Mouse (Mus musculus) brain, embryonic 14.5 days (tissue): ENCODE results near the gene Ptrhd1. TPM values are rescaled to one million over a fixed set of nuclear protein-coding genes. Genes with fewer than 3 reads are reported as not detected.

Source experiments
- DNase-seq: peaks from one replicate; pipeline ENCODE4 v3.0.0-alpha.2; 2011; ENCODE audit warnings: low read depth
- CTCF ChIP-seq: fragments of 200-500 bp; IDR thresholded peaks from 2 replicates; pipeline ENCODE4 v1.5.1; 2012; ENCODE audit warnings: inconsistent platforms, mild to moderate bottlenecking, moderate library complexity, borderline replicate concordance; ENCODE audit not compliant: insufficient read depth, insufficient read length; ENCODE audit errors: extremely low read depth
- POLR2A ChIP-seq: fragments of 200-500 bp; IDR thresholded peaks from 2 replicates; pipeline ENCODE4 v1.6.1; 2012; ENCODE audit warnings: mild to moderate bottlenecking, inconsistent platforms, borderline replicate concordance; ENCODE audit not compliant: poor library complexity, insufficient read depth, insufficient read length, severe bottlenecking; ENCODE audit errors: extremely low read depth
- polyA plus RNA-seq: library from polyadenylated mRNA; depleted of rRNA; stranded (reverse); fragments of >200 nt; gene quantifications from 2 replicates; pipeline ENCODE4 v1.2.3, GENCODE M21; 2012; rRNA removed

The Ptrhd1 gene
- polyA plus RNA-seq = 4.9 and 5.1 TPM in 2 replicates

DNA sequence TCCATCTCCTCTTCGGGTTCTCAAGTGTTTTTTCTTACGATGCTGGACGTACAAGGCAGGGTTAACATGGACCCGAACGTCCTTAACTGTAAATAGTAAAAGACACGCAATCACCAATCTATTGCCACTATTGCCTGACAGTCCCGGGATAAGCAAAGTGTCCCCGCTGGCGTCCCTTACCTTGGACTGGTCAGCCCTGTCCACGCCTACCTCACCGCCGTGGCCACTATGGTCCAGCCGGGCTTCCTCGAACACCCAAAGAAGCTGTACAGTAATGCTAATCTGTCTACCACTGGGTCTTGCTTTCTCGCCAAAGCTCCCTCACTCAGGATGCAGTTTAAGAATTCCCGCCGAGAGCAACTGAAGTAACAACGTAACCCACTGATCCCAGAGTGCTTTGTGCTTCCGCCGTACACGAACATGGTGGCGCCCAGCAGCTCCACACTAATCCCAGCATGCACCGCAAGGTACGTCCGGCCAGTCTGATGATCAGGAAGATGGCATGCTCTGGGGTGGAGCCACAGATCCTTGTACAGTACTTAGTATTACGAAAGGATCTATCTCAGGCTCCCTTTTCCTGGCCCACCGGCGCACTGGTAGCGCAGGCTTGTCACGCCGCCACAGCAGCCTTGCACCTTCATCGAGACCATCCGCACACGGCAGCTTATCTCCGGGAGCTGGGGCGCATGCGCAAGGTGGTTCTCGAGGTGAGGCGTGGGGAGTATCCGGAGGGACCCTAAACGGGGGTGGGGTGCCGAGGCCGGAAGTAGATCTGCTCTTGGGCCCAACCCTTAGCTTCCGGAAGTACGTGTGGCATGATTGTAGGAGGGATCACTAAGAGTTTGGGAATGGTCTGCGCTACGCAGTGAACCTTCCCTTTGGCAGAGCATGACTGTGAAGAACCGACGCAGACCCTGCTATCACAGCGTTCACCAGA lies at the start of gene Ptrhd1, which contains the start of gene Cenpo:
Gene Ptrhd1, plus strand, starts transcription at position 456 of the 937 bp plus-strand sequence.
Gene Cenpo, minus strand, starts transcription at position 723 of the 937 bp plus-strand sequence.
- TF ChIP-seq CTCF (no peak), POLR2A (peak; percentile 20; the same call in 1 of the 2 replicates)

DNA sequence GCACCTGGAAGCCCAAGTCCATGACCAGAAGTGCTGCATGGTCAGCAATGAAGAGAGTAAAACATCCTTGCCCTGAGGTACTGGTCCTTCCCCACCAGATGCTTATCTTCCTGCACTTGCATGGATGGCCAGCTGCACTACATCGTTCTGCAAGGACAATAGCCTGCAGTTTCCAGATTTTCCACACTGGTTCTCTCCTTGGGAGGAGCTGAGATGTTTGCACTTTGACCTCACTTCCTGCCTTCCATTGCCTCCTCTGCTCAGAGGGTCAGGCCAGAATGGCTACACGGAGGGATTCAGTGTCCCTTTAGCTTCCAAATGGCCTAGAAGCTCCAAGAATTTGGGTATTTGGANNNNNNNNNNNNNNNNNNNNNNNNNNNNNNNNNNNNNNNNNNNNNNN lies 49.2 kb upstream of the Ptrhd1 start:
- DNase-seq = no peak
- TF ChIP-seq CTCF (no peak), POLR2A (no peak)

More for the DNA sequence above, at the start of gene Ptrhd1, which contains the start of gene Cenpo:
- DNase-seq = peak; percentile 99

GRCm38 (mm10) chr12:4188171-4189059 lies 45.4 kb upstream of the Ptrhd1 start:
- TF ChIP-seq CTCF (no peak), POLR2A (no peak)
- peak; percentile 88 for DNase-seq

DNA sequence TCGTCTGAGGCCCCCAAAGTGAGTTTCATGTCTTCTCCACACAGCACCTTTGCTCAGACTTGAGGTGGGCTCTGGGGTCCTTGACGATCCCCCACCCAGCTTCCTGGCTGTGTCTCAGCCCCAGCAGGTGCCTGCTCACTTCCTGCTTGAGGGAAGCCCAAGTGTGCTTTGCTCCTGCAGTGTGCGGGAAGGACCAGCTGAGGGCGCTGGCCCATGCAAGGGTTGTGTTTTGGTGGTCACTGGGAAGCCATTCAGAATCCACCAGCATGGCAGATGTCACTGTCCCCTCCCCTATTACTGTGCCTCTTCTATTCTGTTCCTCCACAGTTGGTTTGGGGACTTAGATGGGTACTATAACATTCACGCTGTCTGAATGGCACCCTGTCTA lies 44.8 kb upstream of the Ptrhd1 start:
- DNase-seq = no peak
- no peak for TF ChIP-seq POLR2A
- TF ChIP-seq CTCF = peak; percentile 45; the same call in 1 of the 2 replicates

GRCm38 (mm10) chr12:4192514-4192913 lies 41.3 kb upstream of the Ptrhd1 start:
- TF ChIP-seq POLR2A (no peak), CTCF (no peak)
- no peak for DNase-seq

- no peak for TF ChIP-seq POLR2A
- no peak for DNase-seq
These were observed 40.6 kb upstream of the Ptrhd1 start for GRCm38 (mm10) chr12:4193025-4193740.

DNA sequence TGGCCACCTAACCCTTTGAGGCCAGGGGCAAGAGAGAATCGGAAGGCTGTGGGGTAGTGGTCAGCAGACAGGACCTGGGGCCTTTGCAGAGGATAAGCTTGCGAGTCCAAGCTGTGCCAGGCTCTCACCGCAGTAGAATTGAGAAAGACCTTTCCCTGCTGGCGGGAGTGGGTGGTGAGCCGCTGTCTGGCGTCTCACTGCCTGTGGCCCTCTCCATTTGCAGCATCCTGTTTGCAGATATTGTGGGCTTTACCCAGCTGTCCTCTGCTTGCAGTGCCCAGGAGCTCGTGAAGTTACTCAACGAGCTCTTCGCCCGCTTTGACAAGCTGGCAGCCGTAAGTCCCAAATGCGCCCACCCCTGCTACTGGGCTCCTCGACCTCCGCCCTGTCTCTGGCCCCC lies 39.2 kb upstream of the Ptrhd1 start:
- no peak for DNase-seq
- TF ChIP-seq POLR2A = no peak

GRCm38 (mm10) chr12:4198702-4199101 lies 35.1 kb upstream of the Ptrhd1 start:
- no peak for TF ChIP-seq POLR2A
- no peak for TF ChIP-seq CTCF
- DNase-seq = no peak

- TF ChIP-seq CTCF = no peak
- no peak for TF ChIP-seq POLR2A
These were observed 34.6 kb upstream of the Ptrhd1 start for GRCm38 (mm10) chr12:4199271-4199670.

GRCm38 (mm10) chr12:4201454-4202200 lies 32.2 kb upstream of the Ptrhd1 start:
- TF ChIP-seq CTCF = no peak
- TF ChIP-seq POLR2A = no peak
- no peak for DNase-seq

More at GRCm38 (mm10) chr12:4199271-4199670, 34.6 kb upstream of the Ptrhd1 start:
- DNase-seq = no peak

DNA sequence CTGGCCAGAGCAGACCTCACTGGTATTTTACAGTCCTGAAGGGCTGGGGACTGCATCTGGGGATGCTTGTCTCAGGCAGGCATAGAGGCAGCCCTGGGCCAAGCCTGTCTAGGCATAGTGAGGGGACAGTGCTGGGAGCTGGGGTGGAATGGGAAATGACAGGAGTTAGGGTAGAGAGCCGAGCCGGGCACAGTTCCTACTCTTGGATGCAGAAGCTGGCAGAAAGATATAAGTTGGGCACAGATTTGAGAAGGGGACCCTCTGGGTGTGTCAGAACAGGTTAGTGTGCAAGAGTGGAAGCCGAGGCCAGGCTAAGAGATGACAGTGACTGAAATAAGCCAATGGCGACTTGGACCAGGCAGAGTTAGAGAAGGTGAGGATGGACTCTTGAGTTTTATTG lies 31.6 kb upstream of the Ptrhd1 start:
- no peak for TF ChIP-seq POLR2A
- no peak for TF ChIP-seq CTCF
- no peak for DNase-seq

GRCm38 (mm10) chr12:4206106-4206505 lies 27.7 kb upstream of the Ptrhd1 start:
- no peak for DNase-seq
- TF ChIP-seq POLR2A (no peak), CTCF (no peak)
